Mouse (Mus musculus): ENCODE measurements around the gene Zfp462. TPM values are rescaled to one million over a fixed set of nuclear protein-coding genes. Genes with fewer than 3 reads are reported as not detected.

Gene Zfp462
- polyA plus RNA-seq, 1 experiment from 2014 or later, result 0.09 TPM

- H3K79me2 ChIP-seq (ENCODE audit: inconsistent target), result no peaks in the 10 kb centered on the region
- no peaks in the 10 kb centered on the region for H3K36me3 ChIP-seq (ENCODE audit: inconsistent target)
- H3K27ac ChIP-seq, result no peak overlapping the region
- no peak overlapping the region for H3K4me3 ChIP-seq (ENCODE audit: inconsistent target)
- WGBS (ENCODE audit: missing documents), result 89% methylated on average over 2 of the region's 2 CpGs
Observed at GRCm38 (mm10) chr4:54996064-54996463, 51.2 kb downstream of the Zfp462 start.

- 92% methylated on average over 9 of the region's 9 CpGs for WGBS (ENCODE audit: missing documents)
- Histone ChIP-seq H3K36me3 (ENCODE audit: inconsistent target) (no peaks in the 10 kb centered on the region), H3K79me2 (ENCODE audit: inconsistent target) (no peaks in the 10 kb centered on the region), H3K27ac (no peak overlapping the region), H3K4me3 (ENCODE audit: inconsistent target) (no peak overlapping the region)
Observed at GRCm38 (mm10) chr4:54998146-54998841, 53.4 kb downstream of the Zfp462 start.

- Histone ChIP-seq H3K36me3 (ENCODE audit: inconsistent target) (no peaks in the 10 kb centered on the region), H3K79me2 (ENCODE audit: inconsistent target) (no peaks in the 10 kb centered on the region), H3K4me3 (ENCODE audit: inconsistent target) (no peak overlapping the region), H3K27ac (no peak overlapping the region)
- WGBS (ENCODE audit: missing documents), result 94% methylated on average over 5 of the region's 5 CpGs
Observed at GRCm38 (mm10) chr4:54999556-54999955, 54.7 kb downstream of the Zfp462 start.

GRCm38 (mm10) chr4:55001386-55001785 lies 56.5 kb downstream of the Zfp462 start:
- H3K36me3 ChIP-seq (ENCODE audit: inconsistent target), result no peaks in the 10 kb centered on the region
- 72% methylated on average over 3 of the region's 3 CpGs for WGBS (ENCODE audit: missing documents)
- no peak overlapping the region for H3K27ac ChIP-seq
- no peak overlapping the region for H3K4me3 ChIP-seq (ENCODE audit: inconsistent target)
- no peaks in the 10 kb centered on the region for H3K79me2 ChIP-seq (ENCODE audit: inconsistent target)

GRCm38 (mm10) chr4:55003128-55003527 lies 58.3 kb downstream of the Zfp462 start:
- Histone ChIP-seq H3K79me2 (ENCODE audit: inconsistent target) (no peaks in the 10 kb centered on the region), H3K27ac (no peak overlapping the region), H3K4me3 (ENCODE audit: inconsistent target) (no peak overlapping the region), H3K36me3 (ENCODE audit: inconsistent target) (no peaks in the 10 kb centered on the region)
- 67% methylated on average over 6 of the region's 6 CpGs for WGBS (ENCODE audit: missing documents)

GRCm38 (mm10) chr4:55005066-55005465 lies 60.2 kb downstream of the Zfp462 start:
- H3K36me3 ChIP-seq (ENCODE audit: inconsistent target), result no peaks in the 10 kb centered on the region
- 82% methylated on average over 4 of the region's 4 CpGs for WGBS (ENCODE audit: missing documents)
- H3K27ac ChIP-seq, result no peak overlapping the region
- H3K79me2 ChIP-seq (ENCODE audit: inconsistent target), result no peaks in the 10 kb centered on the region
- no peak overlapping the region for H3K4me3 ChIP-seq (ENCODE audit: inconsistent target)

GRCm38 (mm10) chr4:55005521-55005969 lies 60.7 kb downstream of the Zfp462 start:
- WGBS (ENCODE audit: missing documents), result 65% methylated on average over 9 of the region's 9 CpGs

GRCm38 (mm10) chr4:55006024-55006423 lies 61.2 kb downstream of the Zfp462 start:
- 93% methylated on average over 1 of the region's 1 CpGs for WGBS (ENCODE audit: missing documents)
- H3K4me3 ChIP-seq (ENCODE audit: inconsistent target), result no peak overlapping the region

More at GRCm38 (mm10) chr4:55005521-55005969, 60.7 kb downstream of the Zfp462 start:
- Histone ChIP-seq H3K79me2 (ENCODE audit: inconsistent target) (no peaks in the 10 kb centered on the region), H3K4me3 (ENCODE audit: inconsistent target) (no peak overlapping the region), H3K36me3 (ENCODE audit: inconsistent target) (no peaks in the 10 kb centered on the region), H3K27ac (no peak overlapping the region)

GRCm38 (mm10) chr4:55008616-55009015 lies 63.8 kb downstream of the Zfp462 start:
- H3K36me3 ChIP-seq (ENCODE audit: inconsistent target), result no peaks in the 10 kb centered on the region
- 96% methylated on average over 14 of the region's 14 CpGs for WGBS (ENCODE audit: missing documents)
- no peaks in the 10 kb centered on the region for H3K79me2 ChIP-seq (ENCODE audit: inconsistent target)
- H3K27ac ChIP-seq, result no peak overlapping the region
- no peak overlapping the region for H3K4me3 ChIP-seq (ENCODE audit: inconsistent target)

More at GRCm38 (mm10) chr4:55006024-55006423, 61.2 kb downstream of the Zfp462 start:
- Histone ChIP-seq H3K79me2 (ENCODE audit: inconsistent target) (no peaks in the 10 kb centered on the region), H3K27ac (no peak overlapping the region), H3K36me3 (ENCODE audit: inconsistent target) (no peaks in the 10 kb centered on the region)

GRCm38 (mm10) chr4:55011391-55011790 lies 66.5 kb downstream of the Zfp462 start:
- Histone ChIP-seq H3K36me3 (ENCODE audit: inconsistent target) (no peaks in the 10 kb centered on the region), H3K4me3 (ENCODE audit: inconsistent target) (no peak overlapping the region), H3K79me2 (ENCODE audit: inconsistent target) (no peaks in the 10 kb centered on the region), H3K27ac (no peak overlapping the region)
- 96% methylated on average over 12 of the region's 12 CpGs for WGBS (ENCODE audit: missing documents)

GRCm38 (mm10) chr4:55013563-55014248 lies 68.9 kb downstream of the Zfp462 start:
- Histone ChIP-seq H3K36me3 (ENCODE audit: inconsistent target) (no peaks in the 10 kb centered on the region), H3K27ac (no peak overlapping the region), H3K79me2 (ENCODE audit: inconsistent target) (no peaks in the 10 kb centered on the region), H3K4me3 (ENCODE audit: inconsistent target) (no peak overlapping the region)
- 83% methylated on average over 16 of the region's 16 CpGs for WGBS (ENCODE audit: missing documents)

GRCm38 (mm10) chr4:55014731-55015463 lies 70.0 kb downstream of the Zfp462 start:
- WGBS (ENCODE audit: missing documents), result 93% methylated on average over 11 of the region's 13 CpGs
- H3K79me2 ChIP-seq (ENCODE audit: inconsistent target), result no peaks in the 10 kb centered on the region
- H3K27ac ChIP-seq, result no peak overlapping the region
- H3K4me3 ChIP-seq (ENCODE audit: inconsistent target), result no peak overlapping the region
- H3K36me3 ChIP-seq (ENCODE audit: inconsistent target), result no peaks in the 10 kb centered on the region

- no peaks in the 10 kb centered on the region for H3K79me2 ChIP-seq (ENCODE audit: inconsistent target)
- H3K27ac ChIP-seq, result no peak overlapping the region
- no peak overlapping the region for H3K4me3 ChIP-seq (ENCODE audit: inconsistent target)
- WGBS (ENCODE audit: missing documents), result 94% methylated on average over 2 of the region's 2 CpGs
- no peaks in the 10 kb centered on the region for H3K36me3 ChIP-seq (ENCODE audit: inconsistent target)
Observed at GRCm38 (mm10) chr4:55015517-55015916, 70.7 kb downstream of the Zfp462 start.

- WGBS (ENCODE audit: missing documents), result 96% methylated on average over 10 of the region's 10 CpGs
- H3K27ac ChIP-seq, result no peak overlapping the region
- H3K36me3 ChIP-seq (ENCODE audit: inconsistent target), result no peaks in the 10 kb centered on the region
- no peaks in the 10 kb centered on the region for H3K79me2 ChIP-seq (ENCODE audit: inconsistent target)
- no peak overlapping the region for H3K4me3 ChIP-seq (ENCODE audit: inconsistent target)
Observed at GRCm38 (mm10) chr4:55026109-55026646, 81.3 kb downstream of the Zfp462 start.
